23 mouse cellular contexts compared by ENCODE assay signal in genomic region chr13:113287141-113287540, GRCm38 (mm10). TPM values are rescaled to one million over a fixed set of nuclear protein-coding genes. Genes with fewer than 3 reads are reported as not detected.
DNase-seq lines count a peak whose midpoint lies in the region; ATAC-seq and TF ChIP-seq lines count a peak whose summit lies in the region.
"Had no signal": no experiment of that assay in that cellular context is flagged by ENCODE, and none has a peak within 500 bp of the region (broad histone marks: within the 10 kb centered on the region; RNA-seq: fewer than 3 reads in every experiment).

No protein-coding gene starts in this region.

- no peak overlapping the region for H3K4me3 ChIP-seq in heart, embryonic 10.5 days
- H3K4me3 ChIP-seq in heart, adult 2 months: no peak overlapping the region
- peak overlapping the region; percentile 47 for H3K4me3 ChIP-seq in megakaryocyte, embryonic 14.5 days (replicated peaks)
- H3K4me3 ChIP-seq in limb, embryonic 10.5 days: no peak overlapping the region

- no peak for TF ChIP-seq CTCF in heart, adult 2 months (IDR thresholded peaks at IDR 0.05)

- H3K27me3 ChIP-seq in heart, embryonic 10.5 days (ENCODE audit: insufficient read depth, poor library complexity, severe bottlenecking): peaks cover 3% of the 10 kb centered on the region; the same call in 1 of the 2 replicates
- no peaks in the 10 kb centered on the region for H3K27me3 ChIP-seq in heart, adult 2 months (ENCODE audit: control insufficient read depth, insufficient read depth, low read length)
- H3K27me3 ChIP-seq in megakaryocyte, embryonic 14.5 days (replicated peaks): peaks cover 2% of the 10 kb centered on the region
- peaks cover 7% of the 10 kb centered on the region; the same call in 1 of the 2 replicates for H3K27me3 ChIP-seq in limb, embryonic 10.5 days (ENCODE audit: low read depth, poor library complexity, severe bottlenecking)
- H3K27me3 ChIP-seq: CH12.LX, Patski had no signal

- no peaks in the 10 kb centered on the region for H3K79me2 ChIP-seq in heart, adult 2 months (replicated peaks; ENCODE audit: control insufficient read depth, insufficient read depth, low read length)

- no peak overlapping the region for H3K27ac ChIP-seq in heart, embryonic 10.5 days
- no peak overlapping the region for H3K27ac ChIP-seq in heart, adult 2 months
- H3K27ac ChIP-seq in limb, embryonic 10.5 days: no peak overlapping the region

- no peak for TF ChIP-seq EP300 in heart, adult 2 months (IDR thresholded peaks at IDR 0.05; ENCODE audit: insufficient read depth, low read depth, low read length)

- H3K9ac ChIP-seq in heart, adult 2 months (ENCODE audit: low read depth, low read length): no peak overlapping the region

- no peak for TF ChIP-seq POLR2A in heart, adult 2 months (IDR thresholded peaks at IDR 0.05; ENCODE audit: insufficient read depth, low read depth, low read length)

- no peak for ATAC-seq in megakaryocyte, adult 5-6 weeks (ENCODE audit: poor library complexity, severe bottlenecking)
- ATAC-seq: activated CD4-positive, CD25-positive, alpha-beta regulatory T cell, adult 4 months; CD4-positive, CD25-positive, alpha-beta regulatory T cell, adult 4 months; Patski had no signal

- no peaks in the 10 kb centered on the region for H3K9me3 ChIP-seq in heart, embryonic 10.5 days
- peaks cover 24% of the 10 kb centered on the region for H3K9me3 ChIP-seq in megakaryocyte, embryonic 14.5 days
- no peaks in the 10 kb centered on the region for H3K9me3 ChIP-seq in limb, embryonic 10.5 days (replicated peaks)
- H3K9me3 ChIP-seq: G1E had no signal

- no peaks in the 10 kb centered on the region for H3K36me3 ChIP-seq in heart, embryonic 10.5 days
- H3K36me3 ChIP-seq in heart, adult 2 months (ENCODE audit: control insufficient read depth, insufficient read depth, low read length): no peaks in the 10 kb centered on the region
- H3K36me3 ChIP-seq in megakaryocyte, embryonic 14.5 days (replicated peaks; ENCODE audit: low read length): no peaks in the 10 kb centered on the region
- H3K36me3 ChIP-seq in limb, embryonic 10.5 days: no peaks in the 10 kb centered on the region
- H3K36me3 ChIP-seq: G1E had no signal

- WGBS in heart, embryonic 10.5 days: 83% methylated on average over 7 of the region's 7 CpGs
- WGBS in heart, adult 2 months: 77% methylated on average over 7 of the region's 7 CpGs
- 93% methylated on average over 7 of the region's 7 CpGs for WGBS in limb, embryonic 10.5 days

- peak; percentile 79 for DNase-seq in heart, adult 11 months
- no peak for DNase-seq in heart, postnatal 10 days
- DNase-seq in heart, embryonic 10.5 days (ENCODE audit: low spot score): peak; percentile 71
- no peak for DNase-seq in heart, adult 2 months
- peak; percentile 21 for DNase-seq in limb, embryonic 10.5 days (ENCODE audit: low spot score)
- DNase-seq in urinary bladder, postnatal 14 days (ENCODE audit: low spot score): no peak
- DNase-seq: adrenal gland, adult 2 months; adrenal gland, adult 8-10 months; adrenal gland, postnatal 10 days; adrenal gland, postnatal 14 days; adrenal gland, postnatal 25 days; adrenal gland, postnatal 36 days; B cell, adult 2 months; cerebellum, adult 11 months; cerebellum, adult 11-12 months had no signal

- H3K4me1 ChIP-seq in heart, embryonic 10.5 days: no peaks in the 10 kb centered on the region
- no peaks in the 10 kb centered on the region for H3K4me1 ChIP-seq in heart, adult 2 months (ENCODE audit: control insufficient read depth, insufficient read depth, low read length)
- no peaks in the 10 kb centered on the region for H3K4me1 ChIP-seq in megakaryocyte, embryonic 14.5 days
- H3K4me1 ChIP-seq in limb, embryonic 10.5 days: no peaks in the 10 kb centered on the region

- intact Hi-C loops in heart, postnatal 10 days (cut with DNase I): no loop called here
- intact Hi-C loops in heart, adult 2 months (cut with DNase I): no loop called here

RNA-seq across cellular contexts. Expression of gene BC067074, which starts 5.8 kb away (rescaled TPM):
- 10 to 100 TPM in 1 of 2 experiments, 1 to 10 TPM in 1; 7.8 to 10.4 TPM for total RNA-seq in heart, postnatal 10 days (2021)
- polyA plus RNA-seq in heart, embryonic 10.5 days (2016; fragmentation: Nextera tagmentation; extraction: Ambion mirVana): 2.8 and 3.4 TPM in 2 replicates
- total RNA-seq in heart, adult 2 months (2021): 1 to 10 TPM; 2.0 to 2.3 TPM
- 1.4 and 1.8 TPM in 2 replicates for polyA plus RNA-seq in heart, adult 2 months (2012; rRNA removed)
- not detected in 2 replicates for polyA plus RNA-seq in megakaryocyte, embryonic 14.5 days (2012; ENCODE audit: insufficient read depth, low replicate concordance)
- total RNA-seq in megakaryocyte, adult 5-6 weeks (2015): 0.07 and 0.22 TPM in 2 replicates
- 0.22 TPM in 1 of 2 replicates, not detected in the other for total RNA-seq in megakaryocyte, adult 5-6 weeks (2017)
- polyA plus RNA-seq in limb, embryonic 10.5 days (2016; fragmentation: Nextera tagmentation; extraction: Ambion mirVana): 3.6 and 7.5 TPM in 2 replicates
- total RNA-seq: CH12.LX, MEL had no signal
- polyA plus RNA-seq: activated CD4-positive, CD25-positive, alpha-beta regulatory T cell, adult 4 months; CD4-positive, CD25-positive, alpha-beta regulatory T cell, adult 4 months; G1E had no signal

Comparison
In these comparisons a context has a peak if more than half of its experiments do, and no peak if none do; other contexts are left out.
1. DNase-seq: peak in heart, adult 11 months (single experiment), heart, embryonic 10.5 days (single experiment) and limb, embryonic 10.5 days (single experiment); none in heart, postnatal 10 days (0 of 2), heart, adult 2 months (0 of 2) and urinary bladder, postnatal 14 days (single experiment).